Mouse (Mus musculus): ENCODE measurements at regions not wholly inside any gene's neighbourhood (a gene's known extent, or its start where the extent isn't known, plus 50 kb on each side); places are given as distances from the start of the nearest gene placed in this dataset.

DNA sequence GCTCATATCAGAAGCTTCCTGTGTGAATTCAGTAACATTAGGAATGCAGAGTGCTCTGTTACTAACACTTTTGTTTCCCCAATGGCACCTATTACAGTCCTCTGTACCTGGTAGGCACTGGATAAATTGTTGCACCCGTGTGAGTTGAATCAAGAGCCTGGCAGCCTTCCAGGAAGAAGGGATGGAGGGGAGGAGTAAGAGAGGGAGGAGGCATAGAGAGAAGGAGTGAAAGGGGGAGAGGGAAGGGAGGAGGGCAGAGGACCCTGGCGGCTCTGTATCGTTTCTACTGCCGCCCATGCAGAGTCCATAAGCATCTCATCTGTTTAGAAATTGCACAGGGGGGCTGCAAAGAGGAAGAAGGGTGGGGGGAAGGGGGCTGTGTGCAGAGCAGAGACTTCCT, 215.7 kb upstream of the Zmiz1 start:
- no peak for TF ChIP-seq GATA4 (IDR thresholded peaks at IDR 0.05; ENCODE audit: insufficient replicate concordance, low read length)

GRCm38 (mm10) chr14:25243698-25244097, 215.3 kb upstream of the Zmiz1 start:
- no peak for TF ChIP-seq GATA4 (IDR thresholded peaks at IDR 0.05; ENCODE audit: insufficient replicate concordance, low read length)

DNA sequence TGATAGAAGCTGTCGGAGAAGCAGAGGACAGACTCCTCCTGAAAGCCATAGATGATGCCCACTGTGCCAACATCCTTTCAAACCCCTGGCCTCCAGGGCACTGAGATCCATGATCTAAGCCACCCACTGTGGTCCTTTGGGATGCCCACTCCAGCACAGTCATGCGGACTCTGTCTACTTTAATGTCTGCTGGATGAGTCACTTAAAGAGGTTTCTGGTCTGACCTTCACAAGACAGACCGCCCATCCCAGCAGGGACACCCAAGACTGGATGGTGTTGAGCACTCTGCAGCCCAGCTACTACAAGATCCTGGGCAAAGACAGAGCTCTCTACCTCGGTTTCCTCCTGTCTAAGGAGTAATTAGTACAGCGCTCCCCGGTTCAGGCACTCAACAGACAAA, 214.1 kb upstream of the Zmiz1 start:
- no peak for TF ChIP-seq GATA4 (IDR thresholded peaks at IDR 0.05; ENCODE audit: insufficient replicate concordance, low read length)

- TF ChIP-seq GATA4 (IDR thresholded peaks at IDR 0.05; ENCODE audit: insufficient replicate concordance, low read length) = no peak
Observed at GRCm38 (mm10) chr14:25245691-25246090, 213.3 kb upstream of the Zmiz1 start.

GRCm38 (mm10) chr14:25248941-25249340, 210.0 kb upstream of the Zmiz1 start:
- TF ChIP-seq GATA4 (IDR thresholded peaks at IDR 0.05; ENCODE audit: insufficient replicate concordance, low read length) = no peak

DNA sequence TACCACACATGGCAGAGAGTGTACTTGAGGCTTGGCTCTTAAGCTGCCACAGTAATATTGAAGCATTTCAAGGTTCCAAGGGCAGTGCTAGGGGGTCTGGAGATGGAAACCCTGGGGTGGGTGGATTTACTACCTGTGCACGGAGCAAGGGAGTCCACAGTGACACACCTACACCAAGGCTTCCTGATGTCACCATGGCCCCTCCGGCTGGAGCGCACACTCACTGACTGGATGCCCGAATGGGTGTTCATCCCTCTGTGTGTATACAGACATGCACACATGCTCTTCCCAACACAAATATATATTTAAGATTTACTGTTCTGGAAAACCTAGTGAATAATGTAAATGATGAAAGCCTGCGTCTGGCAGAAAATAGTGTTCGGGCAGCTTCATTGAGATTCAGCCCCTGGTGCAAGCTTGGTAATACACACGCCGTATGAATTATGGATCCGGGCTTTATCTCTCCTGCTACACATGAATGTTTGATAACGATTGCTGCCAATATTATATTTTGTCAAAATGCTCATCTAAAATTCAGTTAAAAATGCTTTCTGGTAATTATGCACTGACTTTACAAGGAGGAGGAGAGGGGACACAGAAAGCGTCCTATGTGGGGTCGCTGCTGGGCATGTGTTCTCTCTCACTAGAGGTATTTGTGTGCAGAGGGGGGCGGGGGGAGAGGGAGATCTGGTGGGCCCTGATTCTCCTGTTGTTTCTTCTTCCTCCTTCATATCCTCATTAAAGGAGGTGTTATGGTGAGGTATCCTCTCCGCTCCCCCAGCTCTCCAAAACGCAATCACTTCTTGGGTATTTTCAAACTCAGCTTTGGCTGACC, 205.8 kb upstream of the Zmiz1 start:
- TF ChIP-seq GATA4 (IDR thresholded peaks at IDR 0.05; ENCODE audit: insufficient replicate concordance, low read length) = no peak

DNA sequence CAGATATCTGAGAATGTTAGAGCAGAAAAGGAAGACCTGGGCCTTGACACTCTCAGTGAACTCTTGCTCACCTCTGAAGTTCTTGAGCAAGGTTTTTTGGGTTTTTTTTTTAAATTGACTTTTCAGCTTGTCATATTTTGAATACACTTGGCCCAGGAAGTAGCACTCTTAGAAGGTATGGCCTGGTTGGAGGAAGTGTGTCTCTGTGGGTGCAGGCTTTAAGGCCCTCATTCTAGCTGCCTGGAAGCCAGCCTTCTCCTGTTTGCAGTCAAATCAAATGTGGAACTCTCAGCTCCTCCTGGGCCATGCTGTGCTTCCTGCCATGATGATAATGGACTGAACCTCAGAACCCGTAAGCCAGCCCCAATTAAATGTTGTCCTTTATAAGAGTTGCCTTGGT, 195.9 kb upstream of the Zmiz1 start:
- TF ChIP-seq GATA4 (IDR thresholded peaks at IDR 0.05; ENCODE audit: insufficient replicate concordance, low read length) = no peak

DNA sequence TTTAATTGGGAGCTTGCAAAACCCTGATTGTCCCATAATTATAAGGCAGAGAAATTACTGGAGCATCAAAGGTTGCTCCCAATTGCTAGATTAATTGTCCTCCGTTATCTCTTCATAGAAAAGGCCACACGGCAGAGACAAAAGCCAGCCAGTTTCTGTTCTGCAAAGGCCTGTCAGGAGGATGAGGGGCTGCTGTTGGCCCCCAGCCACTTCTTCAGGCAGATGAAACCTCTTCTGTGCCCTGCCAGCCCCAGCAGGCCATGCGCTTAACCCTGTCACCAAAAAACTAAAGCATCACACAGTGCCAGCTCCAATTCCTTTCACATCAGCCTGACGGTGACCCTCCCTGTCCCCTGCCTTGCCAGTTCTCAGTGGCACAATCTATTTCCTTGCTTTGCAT, 192.1 kb upstream of the Zmiz1 start:
- TF ChIP-seq GATA4 (IDR thresholded peaks at IDR 0.05; ENCODE audit: insufficient replicate concordance, low read length) = no peak

DNA sequence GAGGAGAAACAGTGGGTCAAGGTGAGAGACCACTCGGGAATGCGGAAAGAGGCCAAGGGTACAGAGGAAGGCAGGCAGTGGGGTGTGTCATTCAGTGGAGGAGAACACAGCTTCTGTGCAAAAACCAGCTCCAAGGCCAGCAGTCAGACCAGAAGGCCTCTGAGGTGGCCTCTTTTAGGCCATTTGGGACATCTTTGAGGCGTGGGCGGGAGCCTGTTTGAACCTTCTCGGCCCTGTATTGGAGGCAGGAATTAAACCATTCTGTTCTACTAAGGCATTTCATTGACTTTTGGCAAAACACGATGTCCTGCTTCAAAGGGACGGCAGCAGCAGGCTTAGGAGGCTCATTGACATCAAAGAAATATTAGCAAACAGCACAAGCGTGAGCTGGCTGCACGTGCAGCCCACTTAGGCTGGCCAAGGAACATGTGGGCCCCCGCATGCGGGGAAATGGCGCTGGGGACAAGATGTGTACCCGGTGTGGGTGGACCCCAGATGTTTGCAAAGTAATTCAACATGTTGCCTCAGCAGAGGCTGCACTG, 190.8 kb upstream of the Zmiz1 start:
- no peak for TF ChIP-seq GATA4 (IDR thresholded peaks at IDR 0.05; ENCODE audit: insufficient replicate concordance, low read length)

DNA sequence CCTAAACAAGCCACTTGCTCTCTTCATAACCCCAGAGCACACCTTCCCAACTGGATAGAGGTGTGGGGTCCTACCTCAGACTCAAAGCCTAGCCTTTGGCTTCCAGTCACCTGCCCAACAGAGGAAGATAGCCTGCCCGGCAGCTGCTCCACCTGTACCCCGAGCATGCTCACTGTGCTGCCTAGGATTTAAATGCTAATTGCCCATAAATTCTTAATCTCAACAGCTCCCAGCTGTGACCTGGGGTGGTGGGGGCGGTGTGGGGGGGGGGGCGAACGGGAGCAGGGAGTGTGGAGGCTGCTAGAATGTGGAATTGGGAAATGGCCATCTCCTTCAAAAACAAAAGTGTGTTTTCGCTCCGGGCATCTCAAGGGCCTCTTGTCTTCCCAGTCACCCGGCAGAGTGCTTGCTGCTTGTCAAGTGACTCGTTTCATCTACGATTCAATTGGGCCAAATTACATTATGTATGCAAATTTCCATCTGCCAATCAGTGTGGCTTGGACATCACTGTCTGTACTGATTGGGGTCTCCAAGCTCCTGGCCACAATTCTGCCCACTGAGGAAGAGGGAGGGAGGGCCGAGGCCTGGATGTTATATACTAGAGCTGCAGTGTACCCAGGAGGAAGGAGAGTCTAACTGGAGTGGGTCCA, 188.6 kb upstream of the Zmiz1 start:
- TF ChIP-seq GATA4 (IDR thresholded peaks at IDR 0.05; ENCODE audit: insufficient replicate concordance, low read length) = no peak

DNA sequence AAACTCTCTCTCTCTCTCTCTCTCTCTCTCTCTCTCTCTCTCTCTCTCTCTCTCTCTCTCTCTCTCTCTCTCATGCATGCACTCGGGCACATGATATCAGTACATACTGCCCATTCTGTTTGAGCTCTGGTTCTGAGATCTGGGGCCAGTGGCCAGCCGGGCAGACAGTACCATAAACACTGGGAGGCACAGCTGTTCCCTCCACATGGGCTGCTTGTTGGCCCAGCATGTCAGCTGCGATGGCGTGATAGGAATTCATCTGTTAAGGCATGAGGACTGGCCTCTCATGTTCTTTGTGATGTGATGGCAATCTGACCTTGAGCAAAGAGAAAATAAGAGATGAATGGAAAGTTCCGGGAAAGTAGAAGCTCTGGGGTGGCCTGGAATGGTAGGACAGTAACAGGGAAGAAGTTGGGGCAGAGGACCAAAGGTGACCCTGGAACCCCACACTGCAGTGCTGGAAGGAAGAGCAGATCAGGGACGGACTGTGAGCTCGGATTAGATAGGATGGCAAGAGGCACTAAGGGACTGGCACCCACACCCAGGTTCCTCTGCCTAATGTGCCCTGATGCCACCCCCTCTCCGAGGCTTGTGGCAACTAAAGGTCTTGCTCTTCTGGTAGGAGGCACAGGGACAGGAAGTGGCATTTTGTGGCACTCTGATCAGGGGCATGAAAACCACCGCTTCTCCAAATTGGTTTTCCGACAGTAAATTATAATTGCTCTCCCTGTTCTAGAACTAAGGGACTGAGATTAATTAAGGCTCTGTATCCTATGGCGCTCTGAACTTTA, 186.4 kb upstream of the Zmiz1 start:
- TF ChIP-seq GATA4 (IDR thresholded peaks at IDR 0.05; ENCODE audit: insufficient replicate concordance, low read length) = no peak

DNA sequence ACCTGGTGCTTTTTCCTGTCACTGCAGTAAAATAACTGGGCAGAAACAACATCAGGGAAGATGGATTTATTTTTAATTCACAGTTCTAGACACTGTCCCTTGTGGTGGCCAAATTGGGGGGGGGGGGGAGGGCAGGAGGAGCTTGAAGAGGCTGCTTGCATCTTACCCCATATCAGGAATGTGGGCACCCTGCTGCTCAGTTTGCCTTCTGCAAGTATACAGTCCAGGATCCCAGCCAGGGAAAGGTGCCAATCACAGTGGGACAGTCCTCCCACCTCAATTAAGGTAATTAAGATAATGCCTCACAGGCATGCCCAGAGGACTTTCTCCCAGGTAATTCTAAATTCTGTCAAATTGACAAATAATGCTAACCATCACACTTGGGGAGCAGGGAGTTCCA, 179.2 kb upstream of the Zmiz1 start:
- no peak for TF ChIP-seq GATA4 (IDR thresholded peaks at IDR 0.05; ENCODE audit: insufficient replicate concordance, low read length)

GRCm38 (mm10) chr14:25292557-25292956, 166.4 kb upstream of the Zmiz1 start:
- TF ChIP-seq GATA4 (IDR thresholded peaks at IDR 0.05; ENCODE audit: insufficient replicate concordance, low read length) = no peak

- TF ChIP-seq GATA4 (IDR thresholded peaks at IDR 0.05; ENCODE audit: insufficient replicate concordance, low read length) = no peak
Observed at GRCm38 (mm10) chr14:25294226-25294625, 164.8 kb upstream of the Zmiz1 start.

DNA sequence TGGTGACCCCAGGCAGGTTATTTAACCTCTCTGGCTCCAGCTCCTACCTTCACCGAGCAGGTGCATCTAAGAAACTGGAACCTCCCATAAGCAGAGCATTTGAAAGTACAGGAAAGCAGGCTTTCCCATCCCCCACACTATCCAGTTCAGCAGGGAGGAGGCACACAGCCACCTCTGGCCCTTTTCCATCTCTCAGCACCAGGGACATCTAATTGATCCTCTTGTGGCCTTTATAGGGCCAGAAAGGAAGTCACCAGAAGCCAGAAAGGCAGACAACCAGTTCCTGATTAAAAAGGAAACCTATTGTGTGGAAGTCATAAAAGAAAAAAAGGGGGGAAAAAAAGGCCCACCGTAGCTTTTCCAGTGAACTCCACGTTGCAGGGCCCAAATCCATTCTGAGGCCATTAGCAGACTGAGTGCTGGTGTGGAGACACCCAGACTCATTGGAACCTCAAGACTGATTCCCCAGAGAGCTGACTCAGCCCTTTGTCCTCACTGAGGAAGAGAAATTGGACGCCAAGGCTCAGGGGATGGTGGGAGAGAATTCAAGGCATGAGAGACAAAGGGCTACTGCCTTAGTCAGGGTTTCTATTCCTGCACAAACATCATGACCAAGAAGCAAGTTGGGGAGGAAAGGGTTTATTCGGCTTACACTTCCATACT, 163.2 kb upstream of the Zmiz1 start:
- no peak for TF ChIP-seq GATA4 (IDR thresholded peaks at IDR 0.05; ENCODE audit: insufficient replicate concordance, low read length)
